Mouse (Mus musculus) induced T-regulatory cell, adult 2 months (primary cell): ENCODE measurements around the gene Gls2.
"Not testable (repeated sequence)": the region's sequence is repeated elsewhere in the genome, so short reads cannot be mapped to it uniquely, and the experiment has no call there.

Source experiments
- DNase-seq: peaks from one replicate; pipeline ENCODE4 v3.0.0-alpha.2; 2012; ENCODE audit warnings: low read depth

Gene Gls2

DNA sequence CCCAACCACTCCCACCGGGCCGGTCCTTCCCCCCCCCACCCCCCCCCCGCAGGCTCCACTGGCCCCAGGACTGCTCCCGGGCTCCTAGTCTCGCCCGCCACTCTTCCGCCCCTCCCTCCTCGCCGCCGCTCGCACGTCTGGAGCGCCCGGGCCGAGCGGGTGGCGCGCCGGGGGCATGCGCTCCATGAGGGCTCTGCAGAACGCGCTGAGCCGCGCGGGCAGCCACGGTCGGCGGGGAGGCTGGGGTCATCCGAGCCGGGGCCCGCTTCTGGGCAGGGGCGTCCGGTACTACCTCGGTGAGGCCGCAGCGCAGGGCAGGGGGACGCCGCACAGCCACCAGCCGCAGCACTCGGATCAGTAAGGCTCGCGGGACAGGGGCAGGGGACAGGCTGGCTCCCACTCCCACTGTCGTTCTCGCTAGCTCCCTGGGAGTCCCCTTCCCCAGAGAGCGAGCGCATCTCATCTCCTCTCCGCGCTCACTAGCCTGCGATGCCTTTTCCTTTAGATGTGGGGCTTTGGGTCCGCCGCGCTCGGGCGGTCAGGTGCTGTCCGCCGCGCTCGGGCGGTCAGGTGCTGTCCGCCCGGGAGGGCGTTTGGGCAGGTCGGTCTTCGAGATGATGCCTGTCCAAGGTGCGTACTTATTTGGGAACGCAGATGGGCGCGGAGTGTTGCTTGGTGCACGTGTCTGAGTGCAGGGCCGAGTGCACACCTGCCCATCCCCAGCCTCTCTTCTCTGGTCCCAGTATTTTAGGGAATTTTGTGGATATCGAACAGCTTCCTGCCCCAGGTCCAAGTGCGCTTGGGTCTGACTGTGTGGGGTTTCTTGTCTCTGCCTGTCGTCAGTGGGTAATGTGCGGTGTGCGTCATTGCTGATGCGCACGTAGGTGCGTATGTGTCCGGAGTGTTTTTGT, 549 bp downstream of the Gls2 start:
- peak; percentile 69 for DNase-seq

DNA sequence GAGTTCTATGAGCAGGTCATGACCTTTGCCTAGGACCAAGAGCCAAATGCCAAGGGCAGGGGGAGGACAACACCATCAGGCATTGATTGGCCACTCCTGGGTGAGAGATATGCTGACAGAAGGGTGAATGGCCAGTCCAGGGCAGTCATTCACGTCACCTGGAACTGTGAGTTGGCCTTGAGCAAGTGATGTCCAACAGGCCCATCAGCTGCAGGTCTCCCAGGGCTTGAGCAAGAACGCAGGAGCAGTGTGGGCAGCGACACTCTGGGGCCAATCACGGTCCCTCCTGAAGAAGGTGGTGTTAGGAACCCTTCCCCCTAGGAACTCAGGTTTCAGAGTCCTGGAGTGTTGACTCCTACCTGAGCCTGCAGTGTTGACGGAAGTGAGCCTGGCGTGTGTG, 7.6 kb downstream of the Gls2 start:
- no peak for DNase-seq

DNA sequence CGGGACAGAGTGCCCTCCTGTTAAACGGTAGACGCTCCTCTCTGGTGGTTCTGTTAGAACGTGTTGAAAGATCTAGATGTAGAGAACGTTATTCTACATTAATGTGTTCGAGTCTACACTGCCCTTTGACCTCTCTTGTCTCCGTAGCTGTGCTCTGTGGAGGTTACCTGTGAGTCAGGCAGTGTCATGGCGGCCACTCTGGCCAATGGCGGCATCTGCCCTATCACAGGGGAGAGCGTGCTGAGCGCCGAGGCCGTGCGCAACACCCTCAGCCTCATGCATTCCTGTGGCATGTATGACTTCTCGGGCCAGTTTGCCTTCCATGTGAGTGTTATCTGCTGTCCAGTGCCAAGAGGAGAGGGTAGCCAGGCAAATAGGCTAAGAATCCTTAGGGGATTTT, 10.7 kb downstream of the Gls2 start:
- no peak for DNase-seq

DNA sequence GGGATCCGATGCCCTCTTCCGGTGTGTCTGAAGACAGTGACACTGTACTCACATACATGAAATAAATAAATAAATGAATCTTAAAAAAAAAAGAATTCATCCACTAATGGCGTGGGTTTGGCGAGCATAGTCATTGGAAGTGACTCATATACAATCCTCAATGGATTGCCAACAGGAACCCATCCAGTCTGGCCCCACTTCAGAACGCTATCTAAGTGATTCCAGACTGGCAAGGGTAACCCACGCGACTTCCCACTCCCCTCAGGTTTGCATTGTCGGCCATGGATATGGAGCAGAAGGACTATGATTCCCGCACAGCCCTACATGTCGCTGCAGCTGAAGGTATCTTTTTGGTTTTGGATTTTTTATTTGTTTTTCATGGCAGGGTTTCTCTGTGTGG, 14.1 kb downstream of the Gls2 start:
- no peak for DNase-seq

DNA sequence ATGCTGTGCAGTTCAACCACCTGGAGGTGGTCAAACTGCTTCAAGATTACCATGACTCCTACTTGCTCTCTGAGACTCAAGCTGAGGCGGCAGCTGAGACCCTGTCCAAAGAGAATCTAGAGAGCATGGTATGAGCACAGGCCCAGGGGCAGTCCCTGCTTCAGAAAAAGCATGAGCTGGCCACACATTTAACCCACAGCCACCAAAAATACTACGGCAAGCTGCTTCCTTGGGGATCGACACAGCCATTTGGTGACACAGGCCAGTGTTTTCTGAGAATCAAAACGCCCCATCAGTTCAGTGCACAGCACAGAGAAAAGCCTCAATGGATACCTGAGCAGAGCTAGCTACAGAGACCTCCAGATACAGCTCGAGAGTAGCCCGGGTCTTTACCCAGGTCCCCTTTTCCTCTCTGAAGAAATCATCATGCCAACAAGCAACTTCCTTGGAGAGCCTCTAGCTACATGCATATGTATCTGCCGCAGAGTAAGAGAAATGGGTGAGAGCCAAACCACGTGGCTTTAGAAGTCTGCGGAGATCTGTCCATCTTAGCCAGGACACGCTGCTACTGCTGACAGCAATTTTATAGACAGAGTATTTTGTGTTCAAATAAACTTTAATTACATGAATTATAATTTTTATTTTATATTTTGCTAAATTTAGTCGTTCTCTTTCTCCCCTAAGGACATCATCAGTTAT, 15.2 kb downstream of the Gls2 start:
- no peak for DNase-seq

DNA sequence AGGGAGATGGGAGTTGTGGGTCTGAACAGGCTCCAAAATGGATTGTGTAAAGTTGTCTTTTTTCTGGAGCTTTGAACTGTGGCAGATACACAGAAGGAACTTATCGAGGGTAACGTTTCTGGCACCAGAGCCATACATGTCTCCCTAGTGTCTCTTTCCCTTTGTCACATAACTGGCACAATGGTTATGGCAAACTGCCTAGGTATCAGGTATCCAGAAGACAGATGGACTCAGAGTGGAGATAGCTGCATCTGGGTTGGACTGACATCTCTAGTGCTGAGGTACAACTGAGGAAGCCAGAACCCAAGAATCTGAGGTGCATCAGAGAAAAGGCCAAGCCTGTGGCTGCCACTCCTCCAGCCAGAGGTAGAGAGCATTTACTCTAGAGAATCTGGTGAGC, 15.9 kb downstream of the Gls2 start:
- DNase-seq, result no peak

DNA sequence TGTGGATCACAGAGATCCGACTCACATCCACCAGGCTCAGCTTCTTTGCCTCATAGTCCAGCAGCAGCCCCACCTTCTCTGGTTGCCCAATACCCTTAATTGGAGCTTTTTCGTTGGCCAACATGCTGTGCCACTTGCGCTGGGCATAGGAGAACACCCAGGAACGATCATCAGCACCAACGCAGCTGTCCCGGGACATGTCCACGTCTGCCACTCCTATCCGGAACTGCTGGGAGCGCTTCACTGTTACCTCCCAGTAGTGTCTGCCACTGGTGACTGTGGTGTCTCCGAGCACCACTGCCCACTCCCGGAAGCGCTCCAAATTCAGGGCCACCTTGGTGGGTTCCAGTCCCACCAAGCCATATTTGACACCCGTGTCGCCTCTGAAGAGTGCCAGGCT, 16.7 kb downstream of the Gls2 start:
- peak; percentile 47 for DNase-seq

DNA sequence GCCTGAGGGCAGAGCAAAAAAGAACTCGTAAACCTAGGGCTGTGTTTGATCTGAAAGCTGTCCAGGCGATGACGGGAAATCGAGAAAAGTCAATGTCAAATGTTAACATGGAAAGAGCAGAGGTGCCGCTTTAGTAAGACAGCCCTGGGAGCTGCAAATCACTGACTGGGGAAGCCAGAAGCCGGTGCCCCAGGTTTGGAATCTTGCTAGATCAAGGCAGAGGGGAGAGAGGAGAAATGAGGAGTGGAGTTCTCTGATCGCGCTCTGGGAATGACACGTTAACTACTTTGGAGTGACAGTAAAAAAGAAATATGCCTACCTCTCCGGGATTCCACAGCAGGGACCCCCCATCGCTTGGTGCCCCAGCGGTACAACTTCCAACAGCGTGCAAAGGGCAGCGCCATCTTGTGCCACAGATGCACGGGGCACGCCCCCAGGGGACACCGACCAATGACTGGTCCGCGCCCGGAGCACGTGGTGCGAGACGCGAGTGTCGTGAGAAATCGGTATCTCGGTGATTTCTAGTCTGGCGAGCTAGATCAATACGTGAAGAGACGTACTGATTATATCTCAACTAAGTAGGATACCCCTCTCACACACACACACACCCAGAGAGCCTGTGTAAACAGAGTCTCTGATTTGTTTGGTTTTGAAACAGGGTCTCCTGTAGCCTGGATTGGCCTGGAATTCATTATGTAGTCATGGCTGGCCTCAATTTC, 17.3 kb downstream of the Gls2 start, which contains the start of gene Spryd4:
Gene Spryd4 (minus strand): TSS at position 418 of the 719 bp plus-strand sequence.
- peak; percentile 95 for DNase-seq

DNA sequence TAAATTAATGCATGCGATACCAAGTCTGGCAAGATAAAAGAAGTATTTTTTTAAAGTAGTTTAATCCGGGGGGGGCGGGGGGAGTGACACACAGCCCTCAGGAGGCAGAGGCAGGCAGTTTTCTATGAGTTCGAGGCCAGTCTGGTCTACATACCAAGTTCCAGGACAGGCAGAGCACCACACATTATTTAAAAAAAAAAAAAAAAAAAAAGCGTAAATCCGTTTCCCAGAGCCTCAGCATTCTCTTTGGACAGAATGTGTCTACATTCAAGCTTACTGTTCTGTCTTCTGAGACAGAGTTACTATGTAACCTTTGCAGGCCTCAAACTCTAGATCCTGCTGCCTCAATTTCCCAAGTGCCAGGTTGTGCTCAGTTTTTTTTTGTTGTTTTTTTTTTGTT, 17.9 kb downstream of the Gls2 start:
- DNase-seq, result no peak

DNA sequence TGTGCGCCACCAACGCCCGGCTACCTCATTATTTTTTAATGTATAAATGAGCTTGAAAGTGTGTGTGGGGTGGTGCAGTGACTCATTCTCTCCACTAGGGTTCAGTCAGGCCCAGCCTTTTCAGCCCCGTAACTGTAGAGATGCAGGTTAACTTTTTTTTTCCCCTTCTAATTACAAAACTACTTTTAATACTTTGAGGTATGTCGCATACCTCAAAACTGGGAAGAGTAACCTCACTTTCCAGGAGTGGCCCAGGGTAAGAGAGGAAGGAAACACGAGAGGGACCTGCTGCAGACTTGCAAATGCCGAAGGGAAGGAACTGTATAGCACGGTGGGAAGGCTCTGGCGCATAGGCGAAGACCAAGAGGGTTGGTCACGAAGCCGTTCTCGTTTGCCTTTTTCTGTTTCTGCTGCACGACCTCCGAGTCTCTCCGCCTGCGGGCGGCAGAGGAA, 18.6 kb downstream of the Gls2 start:
- peak; percentile 88 for DNase-seq

DNA sequence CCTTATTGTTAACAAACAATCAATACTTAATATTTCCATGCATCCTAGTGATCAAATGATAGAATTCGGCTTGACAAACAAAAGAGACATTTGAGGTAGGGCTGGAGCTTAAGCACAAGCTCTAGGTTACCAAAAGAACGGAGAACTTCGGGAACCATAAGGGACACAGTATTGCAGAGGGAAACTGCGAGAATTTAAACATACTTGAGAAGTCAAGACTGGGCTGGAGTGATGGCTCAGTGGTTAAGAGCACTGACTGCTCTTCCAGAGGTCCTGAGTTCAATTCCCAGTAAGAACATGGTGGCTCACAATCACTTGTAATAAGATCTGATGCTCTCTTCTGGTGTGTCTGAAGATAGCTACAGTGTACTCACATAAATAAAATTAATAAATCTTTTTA, 19.9 kb downstream of the Gls2 start:
- not testable (repeated sequence) for DNase-seq

DNA sequence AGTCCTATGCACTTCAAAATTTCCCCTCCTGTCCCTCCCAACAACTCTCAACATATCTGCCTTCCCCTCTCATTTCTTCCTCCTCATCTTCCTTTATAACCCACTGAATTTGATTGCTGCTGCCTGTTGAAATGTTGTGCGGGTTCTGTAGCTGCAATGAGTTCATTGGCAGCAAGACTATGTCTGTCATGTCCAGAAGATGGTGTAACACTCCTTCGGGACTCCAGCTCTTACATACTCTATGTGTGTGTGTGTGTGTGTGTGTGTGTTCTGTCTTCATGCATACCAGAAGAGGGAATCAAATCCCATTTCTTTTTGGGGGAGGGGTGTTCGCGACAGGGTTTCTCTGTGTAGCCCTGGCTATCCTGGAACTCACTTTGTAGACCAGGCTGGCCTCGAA, 20.7 kb downstream of the Gls2 start:
- no peak for DNase-seq

DNA sequence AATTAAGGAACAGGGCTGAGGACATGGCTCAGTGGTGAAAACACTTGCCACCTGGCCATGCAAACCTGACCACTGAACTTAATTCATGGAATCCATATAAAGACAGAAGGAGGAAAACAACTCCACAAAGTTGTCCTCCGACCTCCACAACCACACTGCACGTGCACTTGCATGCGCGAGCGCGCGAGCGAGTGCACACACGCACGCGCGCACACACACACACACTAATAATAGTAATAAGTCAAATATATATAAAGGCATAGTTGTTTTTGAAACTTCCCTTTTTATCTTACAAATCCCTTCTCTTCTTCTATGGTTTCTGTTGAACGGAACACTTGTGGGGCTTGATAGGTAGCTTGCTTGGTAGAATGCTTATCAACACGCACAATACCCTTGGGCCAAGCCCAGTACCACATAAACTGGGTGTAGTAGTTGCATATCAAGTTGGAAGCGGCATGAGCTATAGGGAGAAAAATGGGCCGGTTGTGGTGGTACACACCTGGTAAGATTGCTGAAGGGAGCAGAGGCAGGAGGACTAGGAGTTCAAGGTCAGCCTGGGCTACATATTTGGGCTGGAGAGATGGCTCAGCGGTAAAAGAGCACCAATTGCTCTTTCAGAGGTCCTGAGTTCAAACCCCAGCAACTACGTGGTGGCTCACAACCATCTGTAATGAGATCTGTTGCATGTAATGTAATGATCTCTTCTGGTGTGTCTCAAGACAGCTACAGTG, 24.3 kb downstream of the Gls2 start:
- DNase-seq, result no peak

DNA sequence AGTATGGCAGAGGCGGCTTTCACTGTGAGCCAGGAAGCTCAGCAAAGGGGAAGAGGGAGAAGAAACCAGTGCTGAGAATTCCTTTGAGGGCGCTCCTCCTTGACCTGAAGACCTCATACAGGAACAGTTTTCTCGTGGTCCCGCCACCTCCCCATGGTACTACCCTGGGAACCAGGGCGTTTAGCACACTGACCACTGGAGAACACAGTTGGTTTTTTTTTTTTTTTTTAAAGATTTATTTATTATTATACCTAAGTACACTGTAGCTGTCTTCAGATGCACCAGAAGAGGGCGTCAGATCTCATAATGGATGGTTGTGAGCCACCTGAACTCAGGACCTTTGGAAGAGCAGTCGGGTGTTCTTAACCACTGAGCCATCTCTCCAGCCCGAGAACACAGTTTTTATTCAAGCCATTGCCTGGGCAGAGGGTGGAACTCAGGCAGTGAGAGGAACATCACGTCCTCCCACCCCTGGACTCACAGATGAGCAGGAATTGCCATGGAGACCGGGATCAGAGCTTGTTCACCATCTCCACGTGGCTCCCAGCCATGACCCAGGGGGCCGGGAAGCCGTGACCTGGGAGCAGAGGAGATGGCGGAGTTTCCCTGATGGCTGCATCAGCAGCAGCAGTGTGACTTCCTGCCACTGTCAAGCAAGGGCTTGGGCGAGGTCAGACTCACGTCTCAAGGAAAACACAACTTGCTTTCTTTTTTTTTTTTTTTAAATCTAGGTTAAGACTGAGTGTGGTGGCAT, 27.5 kb downstream of the Gls2 start:
- DNase-seq, result peak; percentile 61

DNA sequence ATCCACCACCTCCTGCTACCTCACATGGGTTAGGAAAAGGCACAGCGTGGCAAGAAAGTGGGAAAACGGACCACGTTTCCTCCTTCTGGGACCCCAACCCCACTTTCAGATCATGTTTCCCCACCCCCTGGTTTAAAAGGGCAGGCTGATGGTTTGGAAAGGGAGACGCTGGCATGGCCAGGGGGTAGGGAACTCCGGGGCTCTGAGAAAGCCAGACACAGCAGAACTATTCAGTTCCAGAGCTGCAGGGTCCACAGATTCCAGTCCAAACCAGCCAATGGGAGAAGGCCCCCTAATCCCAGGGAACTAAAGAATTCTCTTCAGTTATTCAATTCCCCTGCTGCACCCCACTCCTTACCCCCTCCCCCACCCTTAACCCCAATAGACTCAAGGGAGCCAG, 30.8 kb downstream of the Gls2 start:
- no peak for DNase-seq

DNA sequence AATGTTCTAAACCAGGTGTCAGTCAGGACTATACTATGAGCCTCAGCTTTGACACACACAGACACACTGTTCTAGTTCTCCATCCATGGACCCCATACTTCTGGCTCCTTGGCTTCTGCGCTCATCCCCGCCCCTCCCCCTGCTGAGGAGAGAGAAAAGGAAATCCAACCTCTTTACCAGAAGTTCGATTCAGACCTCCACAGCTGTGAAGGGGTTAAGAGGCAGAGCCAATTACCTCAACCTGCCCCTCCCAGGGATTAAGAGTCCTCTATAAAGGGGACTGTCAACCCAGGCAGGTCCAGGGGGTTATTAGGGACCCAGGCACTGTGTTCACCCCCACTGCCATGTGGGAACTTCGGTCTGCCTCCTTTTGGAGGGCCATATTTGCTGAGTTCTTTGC, 31.3 kb downstream of the Gls2 start, which contains the start of gene Mip:
Gene Mip (plus strand): TSS at position 301 of the 400 bp plus-strand sequence.
- DNase-seq, result no peak

DNA sequence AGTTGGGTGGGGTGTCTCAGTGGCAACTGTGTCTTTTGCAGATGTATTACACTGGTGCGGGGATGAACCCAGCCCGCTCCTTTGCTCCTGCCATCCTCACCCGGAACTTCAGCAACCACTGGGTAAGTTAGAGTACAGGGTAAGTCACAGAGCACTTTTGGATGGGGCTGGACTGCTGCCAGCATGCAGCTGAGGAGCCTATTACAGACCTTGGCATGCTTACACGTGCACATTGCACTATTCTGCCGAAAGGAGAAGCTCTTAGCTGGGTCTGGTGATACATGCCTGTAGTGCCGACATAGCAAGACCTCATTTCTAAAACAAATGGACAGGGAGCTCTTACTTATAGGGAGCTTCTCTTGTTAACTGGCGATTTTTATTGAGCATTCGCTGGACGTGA, 33.3 kb downstream of the Gls2 start:
- DNase-seq, result no peak

DNA sequence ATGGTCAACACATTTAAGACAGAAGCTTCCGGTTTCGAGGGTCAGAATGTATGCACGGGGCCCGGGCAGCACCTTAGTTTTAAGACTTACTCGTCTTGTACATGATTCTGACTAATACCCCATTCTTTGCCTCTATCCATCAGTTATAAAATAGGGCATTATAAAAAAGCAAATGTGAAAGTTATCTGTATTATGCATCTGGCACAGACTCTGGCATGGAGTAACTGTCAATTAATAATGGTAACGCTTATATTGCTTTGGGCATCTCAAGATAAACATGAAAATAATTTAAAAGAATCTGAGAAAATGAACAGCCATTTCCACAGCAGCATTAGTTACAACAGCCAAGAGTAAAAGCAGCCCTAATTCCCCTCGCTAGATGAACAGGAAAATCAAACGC, 33.8 kb downstream of the Gls2 start:
- no peak for DNase-seq

DNA sequence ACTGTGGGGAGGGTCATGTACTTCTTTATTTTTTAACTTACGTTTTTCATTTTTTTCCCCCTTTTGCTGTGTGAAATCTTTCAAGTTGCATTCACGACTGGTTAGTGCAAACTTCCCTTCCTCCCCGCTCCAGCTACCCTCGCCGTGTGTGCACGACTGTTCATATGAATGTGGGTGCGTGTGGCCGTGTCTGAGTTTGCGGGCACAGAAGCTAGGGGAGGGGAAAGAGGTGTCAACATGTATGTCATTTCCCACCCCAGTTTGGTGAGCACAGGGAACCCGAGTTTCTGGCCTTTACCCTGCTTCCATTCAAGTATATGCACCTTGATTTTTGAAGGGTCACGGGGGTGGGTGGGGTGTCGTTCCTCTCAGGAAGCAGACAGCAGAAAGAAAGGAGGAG, 36.3 kb downstream of the Gls2 start:
- peak; percentile 56 for DNase-seq

DNA sequence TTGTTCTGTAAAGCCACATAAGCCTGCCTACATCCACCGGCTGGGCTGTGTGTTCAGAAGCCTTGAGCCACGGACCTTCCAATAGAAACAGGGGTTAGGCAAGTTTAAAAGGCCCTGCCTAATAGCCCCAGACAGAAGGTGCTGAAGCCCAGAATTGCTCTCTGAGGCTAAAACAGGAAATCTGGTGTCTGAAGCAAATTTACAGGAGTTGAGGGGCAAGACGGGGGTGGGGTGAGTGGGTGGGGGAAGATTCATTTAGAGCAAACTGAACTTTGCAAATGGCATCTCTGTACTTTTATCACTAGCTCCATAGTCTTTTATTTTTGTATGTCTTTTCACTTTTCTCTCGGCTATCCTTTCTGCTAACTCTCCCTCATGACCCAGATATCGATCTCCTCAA, 36.9 kb downstream of the Gls2 start:
- peak; percentile 62 for DNase-seq
